Comparison of ENCODE assay signal across 21 mouse cellular contexts in the genomic region with DNA sequence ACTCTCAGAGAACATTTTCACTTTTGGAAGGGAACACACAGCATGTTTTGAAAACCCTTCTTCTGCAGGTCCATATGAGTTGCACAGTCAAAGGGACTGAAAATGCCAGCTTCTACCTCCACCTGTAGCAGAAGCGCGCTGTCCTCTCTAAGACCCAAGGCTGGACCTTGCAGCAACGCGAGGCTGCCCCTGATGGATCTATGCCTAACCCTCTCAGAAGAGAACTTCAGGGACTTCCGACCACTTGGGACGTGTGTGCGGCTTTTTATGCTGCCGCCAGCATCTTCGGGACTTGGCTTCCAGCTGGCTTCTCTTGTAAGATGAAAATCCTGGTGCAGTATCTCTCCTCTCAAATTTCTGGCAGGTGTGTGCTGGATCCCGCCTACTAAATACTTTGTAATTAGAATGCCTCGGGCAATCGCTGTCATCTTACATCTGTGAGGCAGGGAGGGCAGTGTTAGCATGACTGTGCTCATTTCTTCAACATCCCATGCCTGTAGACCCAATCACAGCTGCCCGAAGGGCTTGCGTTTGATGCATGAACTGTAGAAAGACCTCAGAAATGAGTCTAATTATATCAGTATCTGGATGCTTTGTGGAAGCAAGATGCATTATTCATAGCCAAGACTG.
DNase-seq lines count a peak whose midpoint lies in the region; ATAC-seq and TF ChIP-seq lines count a peak whose summit lies in the region.
"Had no signal": no experiment of that assay in that cellular context is flagged by ENCODE, and none has a peak within 500 bp of the region (broad histone marks: within the 10 kb centered on the region; RNA-seq: fewer than 3 reads in every experiment).

No protein-coding gene starts in this region.

- H3K9me3 ChIP-seq in forebrain, postnatal 0 days (ENCODE audit: low read length): no peaks in the 10 kb centered on the region
- H3K9me3 ChIP-seq: neural tube, embryonic 12.5 days; stomach, embryonic 15.5 days had no signal

- ATAC-seq in frontal cortex, adult (ENCODE audit: low TSS enrichment): peak; percentile 58
- ATAC-seq in forebrain, postnatal 0 days: peak; percentile 60
- ATAC-seq in erythroblast, adult 5-6 weeks (replicated peaks; ENCODE audit: low FRiP score, poor library complexity, severe bottlenecking): no peak
- ATAC-seq: activated CD4-positive, CD25-positive, alpha-beta regulatory T cell, adult 4 months; liver, postnatal 0 days had no signal

- no peak for TF ChIP-seq CTCF in forebrain, postnatal 0 days (IDR thresholded peaks at IDR 0.05; ENCODE audit: low read depth)

- no peak overlapping the region for H3K27ac ChIP-seq in forebrain, postnatal 0 days (ENCODE audit: low read depth, low read length)
- H3K27ac ChIP-seq: neural tube, embryonic 12.5 days; stomach, embryonic 15.5 days had no signal

- H3K4me3 ChIP-seq in forebrain, postnatal 0 days (ENCODE audit: low read depth, low read length): no peak overlapping the region
- H3K4me3 ChIP-seq: neural tube, embryonic 12.5 days; stomach, embryonic 15.5 days had no signal

- H3K4me2 ChIP-seq in forebrain, postnatal 0 days (ENCODE audit: low read depth): no peak overlapping the region
- H3K4me2 ChIP-seq: neural tube, embryonic 12.5 days; stomach, embryonic 15.5 days had no signal

- H3K36me3 ChIP-seq in forebrain, postnatal 0 days (ENCODE audit: insufficient read depth): no peaks in the 10 kb centered on the region
- H3K36me3 ChIP-seq: neural tube, embryonic 12.5 days; stomach, embryonic 15.5 days had no signal

- DNase-seq in frontal cortex, adult 2 months (ENCODE audit: extremely low spot score in 1 of 2, low spot score in 1 of 2): no peak
- peak; percentile 21 for DNase-seq in retina, postnatal 1 day
- DNase-seq in retina, embryonic 14.5 days (ENCODE audit: low spot score): no peak
- no peak for DNase-seq in forebrain, postnatal 0 days
- DNase-seq in gastrocnemius, postnatal 25 days: no peak
- DNase-seq: adrenal gland, postnatal 25 days; B cell, adult 2 months; cerebellum, adult 8-10 months; gastrocnemius, postnatal 10 days; kidney, adult 2 months; kidney, postnatal 4 days; liver; liver, postnatal 0 days; lung, postnatal 36 days; right cerebral cortex, postnatal 14 days; thymus, adult 2 months had no signal

- 64% methylated on average over 14 of the region's 14 CpGs for WGBS in forebrain, postnatal 0 days

- H3K4me1 ChIP-seq in forebrain, postnatal 0 days (ENCODE audit: insufficient read depth): no peaks in the 10 kb centered on the region
- H3K4me1 ChIP-seq: neural tube, embryonic 12.5 days; stomach, embryonic 15.5 days had no signal

- no peak overlapping the region for H3K9ac ChIP-seq in forebrain, postnatal 0 days
- H3K9ac ChIP-seq: liver, postnatal 0 days; neural tube, embryonic 12.5 days; stomach, embryonic 15.5 days had no signal

- H3K27me3 ChIP-seq in forebrain, postnatal 0 days (ENCODE audit: insufficient read depth, low read length): no peaks in the 10 kb centered on the region
- H3K27me3 ChIP-seq: neural tube, embryonic 12.5 days; stomach, embryonic 15.5 days had no signal
